15 mouse cellular contexts compared by ENCODE assay signal in genomic region chr9:44127351-44127801, GRCm38 (mm10). TPM values are rescaled to one million over a fixed set of nuclear protein-coding genes. Genes with fewer than 3 reads are reported as not detected.
DNase-seq lines count a peak whose midpoint lies in the region; ATAC-seq and TF ChIP-seq lines count a peak whose summit lies in the region.
"Had no signal": no experiment of that assay in that cellular context is flagged by ENCODE, and none has a peak within 500 bp of the region (broad histone marks: within the 10 kb centered on the region; RNA-seq: fewer than 3 reads in every experiment).

No protein-coding gene starts in this region.

- WGBS in heart, embryonic 14.5 days: 60% methylated on average over 3 of the region's 3 CpGs
- WGBS in heart, embryonic 12.5 days: 64% methylated on average over 3 of the region's 3 CpGs
- WGBS in kidney, embryonic 14.5 days: 48% methylated on average over 3 of the region's 3 CpGs

- no peak for ATAC-seq in heart, embryonic 14.5 days (ENCODE audit: insufficient number of reproducible peaks, insufficient read depth, low FRiP score, low read depth)
- no peak for ATAC-seq in heart, embryonic 12.5 days (ENCODE audit: insufficient number of reproducible peaks, low FRiP score)
- no peak for ATAC-seq in kidney, embryonic 14.5 days (ENCODE audit: low FRiP score, low TSS enrichment)
- ATAC-seq in monocyte, adult 5-6 weeks (replicated peaks; ENCODE audit: insufficient number of reproducible peaks, low FRiP score, low TSS enrichment, poor library complexity, severe bottlenecking): no peak
- ATAC-seq in frontal cortex, adult (ENCODE audit: low TSS enrichment): no peak
- ATAC-seq: intestine, embryonic 15.5 days; midbrain, embryonic 13.5 days had no signal

- no peak overlapping the region; the same call in 1 of the 2 replicates for H3K9ac ChIP-seq in heart, embryonic 14.5 days (ENCODE audit: low read length)
- H3K9ac ChIP-seq in heart, embryonic 12.5 days: no peak overlapping the region
- H3K9ac ChIP-seq in ES-E14 (ENCODE audit: insufficient read depth, low read depth, low read length, poor library complexity, severe bottlenecking): no peak overlapping the region
- H3K9ac ChIP-seq in kidney, embryonic 14.5 days (ENCODE audit: low read depth, low read length): no peak overlapping the region
- H3K9ac ChIP-seq: forebrain, embryonic 12.5 days; intestine, embryonic 15.5 days; liver, embryonic 13.5 days; midbrain, embryonic 13.5 days; stomach, embryonic 15.5 days had no signal

- H3K4me1 ChIP-seq in heart, embryonic 14.5 days (ENCODE audit: control insufficient read depth in 2 of 2, insufficient read depth in 2 of 2, low read length in 2 of 2): peaks cover 24 to 32% of the 10 kb centered on the region in 2 experiments
- peaks cover 51% of the 10 kb centered on the region for H3K4me1 ChIP-seq in heart, embryonic 12.5 days (replicated peaks)
- H3K4me1 ChIP-seq in E14TG2a.4 (replicated peaks; ENCODE audit: low read depth, low read length) (peaks cover 76% of the 10 kb centered on the region), ES-E14 (ENCODE audit: control insufficient read depth in 2 of 2, insufficient read depth in 2 of 2, low read length in 2 of 2, poor library complexity in 1 of 2) (peaks cover 11 to 35% of the 10 kb centered on the region in 2 experiments)
- peaks cover 43% of the 10 kb centered on the region for H3K4me1 ChIP-seq in kidney, embryonic 14.5 days (ENCODE audit: control insufficient read depth, insufficient read depth, low read length)

- no peaks in the 10 kb centered on the region for H3K27me3 ChIP-seq in heart, embryonic 14.5 days (ENCODE audit: control insufficient read depth, insufficient read depth, low read length)
- no peaks in the 10 kb centered on the region for H3K27me3 ChIP-seq in heart, embryonic 12.5 days (replicated peaks)
- H3K27me3 ChIP-seq in E14TG2a.4 (ENCODE audit: insufficient read depth, low read length): peaks cover 13% of the 10 kb centered on the region
- no peaks in the 10 kb centered on the region for H3K27me3 ChIP-seq in kidney, embryonic 14.5 days (ENCODE audit: control insufficient read depth, insufficient read depth, low read length)
- H3K27me3 ChIP-seq: stomach, embryonic 15.5 days had no signal

- H3K27ac ChIP-seq in heart, embryonic 14.5 days (replicated peaks in 1 of 2; ENCODE audit: control insufficient read depth in 1 of 2, insufficient read depth in 1 of 2, low read depth in 2 of 2, low read length in 2 of 2): peak overlapping the region; percentile 43 to 69; a peak in 3 of 4 replicates
- H3K27ac ChIP-seq in heart, embryonic 12.5 days (ENCODE audit: poor library complexity, severe bottlenecking): no peak overlapping the region; the same call in 1 of the 2 replicates
- peak overlapping the region; percentile 90; the same call in 1 of the 2 replicates for H3K27ac ChIP-seq in ES-E14 (ENCODE audit: insufficient read depth, low read depth, low read length, poor library complexity, severe bottlenecking)
- peak overlapping the region; percentile 24; the same call in 1 of the 2 replicates for H3K27ac ChIP-seq in kidney, embryonic 14.5 days (ENCODE audit: low read depth, low read length)
- H3K27ac ChIP-seq: forebrain, embryonic 12.5 days; intestine, embryonic 15.5 days; liver, embryonic 13.5 days; midbrain, embryonic 13.5 days; stomach, embryonic 15.5 days had no signal

- no peak for DNase-seq in ES-E14 (ENCODE audit: low read depth, low spot score)
- DNase-seq: adrenal gland, postnatal 25 days; liver, embryonic 13.5 days; right cerebral cortex, postnatal 25 days had no signal

- H3K4me3 ChIP-seq in heart, embryonic 14.5 days (ENCODE audit: control insufficient read depth in 1 of 2, insufficient read depth in 1 of 2, low read depth in 1 of 2, low read length in 2 of 2): no peak overlapping the region
- no peak overlapping the region for H3K4me3 ChIP-seq in heart, embryonic 12.5 days
- peak overlapping the region; percentile 17; the same call in 1 of the 2 replicates for H3K4me3 ChIP-seq in E14TG2a.4 (replicated peaks; ENCODE audit: low read length)
- H3K4me3 ChIP-seq in ES-E14 (ENCODE audit: insufficient read depth in 1 of 2, low read depth in 1 of 2, low read length in 2 of 2, poor library complexity in 1 of 2, severe bottlenecking in 1 of 2): peak overlapping the region in 1 of 2 experiments; percentile 11; a peak in 1 of 4 replicates
- no peak overlapping the region for H3K4me3 ChIP-seq in kidney, embryonic 14.5 days (ENCODE audit: low read length)
- H3K4me3 ChIP-seq: forebrain, embryonic 12.5 days; intestine, embryonic 15.5 days; liver, embryonic 13.5 days; midbrain, embryonic 13.5 days; stomach, embryonic 15.5 days had no signal

- TF ChIP-seq CTCF in E14TG2a.4 (conservative IDR thresholded peaks at IDR 0.05; ENCODE audit: low read length): no peak

- no peaks in the 10 kb centered on the region for H3K9me3 ChIP-seq in heart, embryonic 14.5 days (ENCODE audit: control insufficient read depth, low read length)
- no peaks in the 10 kb centered on the region for H3K9me3 ChIP-seq in heart, embryonic 12.5 days (replicated peaks)
- no peaks in the 10 kb centered on the region for H3K9me3 ChIP-seq in E14TG2a.4 (ENCODE audit: low read length)
- H3K9me3 ChIP-seq in ES-E14 (ENCODE audit: control insufficient read depth, insufficient read depth, low read depth, low read length): no peaks in the 10 kb centered on the region
- H3K9me3 ChIP-seq in kidney, embryonic 14.5 days (ENCODE audit: control insufficient read depth, low read length): no peaks in the 10 kb centered on the region
- H3K9me3 ChIP-seq: forebrain, embryonic 12.5 days; intestine, embryonic 15.5 days; liver, embryonic 13.5 days; midbrain, embryonic 13.5 days; stomach, embryonic 15.5 days had no signal

- no peak overlapping the region for H3K4me2 ChIP-seq in heart, embryonic 14.5 days (ENCODE audit: low read length)
- no peak overlapping the region for H3K4me2 ChIP-seq in heart, embryonic 12.5 days
- no peak overlapping the region for H3K4me2 ChIP-seq in kidney, embryonic 14.5 days (replicated peaks; ENCODE audit: low read depth, low read length)
- H3K4me2 ChIP-seq: forebrain, embryonic 12.5 days; intestine, embryonic 15.5 days; liver, embryonic 13.5 days; midbrain, embryonic 13.5 days; stomach, embryonic 15.5 days had no signal

- in situ Hi-C loops in ES-E14 (cut with MboI; ENCODE audit: low sequenced_read_pairs in 2 of 2, unreplicated experiment in 2 of 2): no loop called here

- H3K36me3 ChIP-seq in heart, embryonic 14.5 days (ENCODE audit: control insufficient read depth, insufficient read depth, low read length): no peaks in the 10 kb centered on the region
- no peaks in the 10 kb centered on the region for H3K36me3 ChIP-seq in heart, embryonic 12.5 days
- H3K36me3 ChIP-seq in E14TG2a.4 (ENCODE audit: insufficient read depth, low read length): no peaks in the 10 kb centered on the region
- no peaks in the 10 kb centered on the region for H3K36me3 ChIP-seq in ES-E14 (ENCODE audit: control insufficient read depth, insufficient read depth, low read length, poor library complexity, severe bottlenecking)
- no peaks in the 10 kb centered on the region for H3K36me3 ChIP-seq in kidney, embryonic 14.5 days (ENCODE audit: control insufficient read depth, insufficient read depth, low read length)
- H3K36me3 ChIP-seq: forebrain, embryonic 12.5 days; intestine, embryonic 15.5 days; liver, embryonic 13.5 days; midbrain, embryonic 13.5 days; stomach, embryonic 15.5 days had no signal

TF ChIP-seq in ES-E14, 5 proteins besides CTCF, POLR2A, EP300 and RAD21:
- peak; percentile 97 for TF ChIP-seq ZNF384 (IDR thresholded peaks at IDR 0.05; ENCODE audit: low read depth, low read length)
- no peak for TF ChIP-seq ZC3H11A (IDR thresholded peaks at IDR 0.05; ENCODE audit: borderline replicate concordance, low read depth, low read length)
TF ChIP-seq in ES-E14: peak in this region for 1.

RNA-seq across cellular contexts. Expression of gene Mcam, which starts 6.9 kb away (rescaled TPM):
- 129 and 130 TPM in 2 replicates for polyA plus RNA-seq in heart, embryonic 14.5 days (2014; fragmentation: Nextera tagmentation; extraction: Ambion mirVana)
- polyA plus RNA-seq in heart, embryonic 12.5 days (2016; fragmentation: Nextera tagmentation; extraction: Ambion mirVana): 129 and 130 TPM in 2 replicates
- 53.1 and 108 TPM in 2 replicates for total RNA-seq in ES-E14 (2012; rRNA removed)
- polyA plus RNA-seq in kidney, embryonic 14.5 days (2014; fragmentation: Nextera tagmentation; extraction: Ambion mirVana): 26.3 and 39.7 TPM in 2 replicates
- 13.5 to 48.9 TPM (median 15.1 TPM) in 3 replicates for total RNA-seq in monocyte, adult 5-6 weeks (2017)

RNA-seq across cellular contexts. Expression of gene Rnf26, which starts 14.1 kb away (rescaled TPM):
- polyA plus RNA-seq in heart, embryonic 14.5 days (2014; fragmentation: Nextera tagmentation; extraction: Ambion mirVana): 30.4 and 32.9 TPM in 2 replicates
- polyA plus RNA-seq in heart, embryonic 12.5 days (2016; fragmentation: Nextera tagmentation; extraction: Ambion mirVana): 48.4 and 51.3 TPM in 2 replicates
- 19.9 and 23.1 TPM in 2 replicates for total RNA-seq in ES-E14 (2012; rRNA removed)
- polyA plus RNA-seq in kidney, embryonic 14.5 days (2014; fragmentation: Nextera tagmentation; extraction: Ambion mirVana): 51.1 and 78.4 TPM in 2 replicates
- total RNA-seq in monocyte, adult 5-6 weeks (2017): 3.8 to 7.1 TPM (median 5.7 TPM) in 3 replicates

RNA-seq across cellular contexts. Expression of gene Gm49380, which starts 14.1 kb away (rescaled TPM):
- polyA plus RNA-seq in heart, embryonic 14.5 days (2014; fragmentation: Nextera tagmentation; extraction: Ambion mirVana): 0.07 and 0.08 TPM in 2 replicates
- 0.20 TPM in 1 of 2 replicates, not detected in the other for polyA plus RNA-seq in heart, embryonic 12.5 days (2016; fragmentation: Nextera tagmentation; extraction: Ambion mirVana)
- total RNA-seq in ES-E14 (2012; rRNA removed): 0.18 and 0.26 TPM in 2 replicates
- polyA plus RNA-seq in kidney, embryonic 14.5 days (2014; fragmentation: Nextera tagmentation; extraction: Ambion mirVana): 0.09 and 0.14 TPM in 2 replicates
- total RNA-seq in monocyte, adult 5-6 weeks (2017): not detected in 3 replicates
- polyA plus RNA-seq: liver, embryonic 13.5 days had no signal

RNA-seq across cellular contexts. Expression of gene C1qtnf5, which starts 20.3 kb away (rescaled TPM):
- 2.3 and 2.7 TPM in 2 replicates for polyA plus RNA-seq in heart, embryonic 14.5 days (2014; fragmentation: Nextera tagmentation; extraction: Ambion mirVana)
- 0.67 and 1.1 TPM in 2 replicates for polyA plus RNA-seq in heart, embryonic 12.5 days (2016; fragmentation: Nextera tagmentation; extraction: Ambion mirVana)
- total RNA-seq in ES-E14 (2012; rRNA removed): 0.79 and 1.6 TPM in 2 replicates
- polyA plus RNA-seq in kidney, embryonic 14.5 days (2014; fragmentation: Nextera tagmentation; extraction: Ambion mirVana): 4.6 and 5.4 TPM in 2 replicates
- total RNA-seq in monocyte, adult 5-6 weeks (2017): not detected in 3 replicates

RNA-seq across cellular contexts. Expression of gene Mfrp, which starts 25.8 kb away (rescaled TPM):
- not detected in 2 replicates for polyA plus RNA-seq in heart, embryonic 14.5 days (2014; fragmentation: Nextera tagmentation; extraction: Ambion mirVana)
- not detected in 2 replicates for polyA plus RNA-seq in heart, embryonic 12.5 days (2016; fragmentation: Nextera tagmentation; extraction: Ambion mirVana)
- total RNA-seq in ES-E14 (2012; rRNA removed): 0.09 and 0.11 TPM in 2 replicates
- 0.14 TPM in 1 of 2 replicates, not detected in the other for polyA plus RNA-seq in kidney, embryonic 14.5 days (2014; fragmentation: Nextera tagmentation; extraction: Ambion mirVana)
- total RNA-seq in monocyte, adult 5-6 weeks (2017): not detected in 3 replicates
- total RNA-seq: adrenal gland, postnatal 25 days had no signal
- polyA plus RNA-seq: liver, embryonic 13.5 days; neural tube, embryonic 14.5 days had no signal
